Mouse (Mus musculus): Measurements from ENCODE around the gene Prrc2b.

GRCm38 (mm10) chr2:32189060-32189681 is 38.3 kb downstream of the Prrc2b start:
- TF ChIP-seq CTCF (IDR thresholded peaks at IDR 0.05; ENCODE audit: extremely low read depth, insufficient read depth, insufficient read length, insufficient replicate concordance), result no peak
- no peak for TF ChIP-seq POLR2A (IDR thresholded peaks at IDR 0.05; ENCODE audit: low read depth, low read length)

Measured in spleen, adult 2 months (tissue).